Mouse (Mus musculus): ENCODE measurements around the gene Cer1.

GRCm38 (mm10) chr4:82872548-82872947, 12.4 kb downstream of the Cer1 start:
- no peak for TF ChIP-seq CTCF (IDR thresholded peaks at IDR 0.05; ENCODE audit: low read depth)
- no peak for TF ChIP-seq EP300 (IDR thresholded peaks at IDR 0.05; ENCODE audit: low read depth)
